Mouse (Mus musculus): ENCODE measurements at regions not wholly inside any gene's neighbourhood (a gene's known extent, or its start where the extent isn't known, plus 50 kb on each side); places are given as distances from the start of the nearest gene placed in this dataset.

DNA sequence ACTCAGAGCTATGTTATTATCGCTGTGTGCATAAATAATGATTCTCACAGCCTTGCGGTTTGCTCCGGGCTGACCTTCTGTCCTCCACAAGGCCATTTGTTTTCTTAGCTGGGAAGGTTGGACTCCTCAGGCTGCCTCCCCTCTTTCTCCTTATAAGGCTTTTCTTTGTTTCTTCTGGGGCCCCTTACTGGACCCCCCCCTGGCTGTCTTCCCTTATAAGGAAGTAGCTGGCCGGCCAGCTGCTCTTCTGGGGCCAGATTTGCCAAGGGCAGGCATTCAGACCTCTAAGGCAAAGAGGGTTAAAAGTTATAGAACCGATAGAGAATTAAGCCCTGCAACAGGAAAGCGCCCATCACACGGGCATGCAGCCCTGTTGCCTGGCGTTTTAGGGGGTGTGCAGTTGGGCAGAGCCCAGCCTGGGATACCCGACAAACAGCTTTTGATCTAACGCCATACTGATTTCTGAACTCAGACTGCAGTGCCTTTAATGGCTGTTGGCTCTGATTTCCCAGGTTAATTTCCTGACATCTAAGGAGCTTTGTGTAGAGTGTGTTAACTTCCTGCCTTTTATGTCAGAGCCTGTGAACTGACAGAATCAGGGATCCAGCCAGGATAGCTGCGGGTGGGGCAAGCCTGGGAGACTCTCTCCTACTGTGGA, 66.1 kb upstream of the Serp2 start:
- DNase-seq (ENCODE audit: extremely low spot score in 1 of 2, low spot score in 1 of 2) = no peak

DNA sequence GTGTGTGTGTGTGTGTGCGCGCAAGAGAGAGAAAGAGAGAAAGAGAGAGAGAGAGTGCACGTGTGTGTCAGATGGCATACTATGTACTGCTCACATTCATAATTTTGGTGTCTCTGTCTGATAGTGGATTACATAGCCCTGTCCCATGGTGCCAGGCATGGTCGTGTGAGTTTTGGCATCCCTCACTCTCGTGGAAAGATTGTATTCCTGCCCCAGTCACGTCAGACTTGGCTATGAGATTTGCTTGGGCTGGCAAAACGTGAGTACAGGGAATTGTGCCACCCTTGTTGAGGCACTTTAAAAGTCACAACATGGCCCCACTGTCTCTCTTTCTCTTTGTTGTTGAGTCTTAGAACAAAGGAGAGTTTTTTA, 62.3 kb upstream of the Serp2 start:
- DNase-seq (ENCODE audit: extremely low spot score in 1 of 2, low spot score in 1 of 2) = no peak

DNA sequence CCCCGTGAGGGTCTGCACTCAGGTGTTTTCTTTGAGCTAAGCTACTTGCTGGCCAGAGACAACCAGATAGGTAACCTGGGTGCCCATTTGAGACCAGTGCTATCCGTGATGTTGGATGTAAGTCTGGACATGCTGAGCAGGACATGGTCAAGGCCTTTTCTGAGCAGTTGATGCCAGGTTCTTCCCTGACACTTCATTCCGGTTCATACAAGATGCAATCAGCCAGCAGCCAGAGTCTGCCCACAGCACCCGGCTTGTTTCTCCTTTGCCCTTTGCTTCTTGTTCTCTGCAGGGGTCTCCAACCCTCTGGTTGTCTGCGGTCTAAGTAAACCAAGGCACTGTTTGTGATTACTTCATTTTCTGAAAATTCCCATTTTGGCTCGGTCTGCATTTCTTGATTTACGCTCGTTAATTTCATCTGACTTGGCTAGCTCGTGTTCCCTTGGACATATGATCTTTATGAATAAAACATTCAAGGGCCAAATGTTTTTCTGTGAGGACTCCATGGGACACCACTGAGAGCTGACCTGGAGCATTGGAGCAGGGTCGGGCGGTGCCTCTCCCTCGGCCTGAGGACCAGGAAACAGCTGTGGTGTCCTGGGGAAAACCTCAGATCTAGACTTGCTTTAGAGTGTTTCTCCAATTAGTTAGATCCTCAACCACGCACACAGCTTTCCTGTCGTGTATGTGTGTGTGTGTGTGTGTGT, 61.8 kb upstream of the Serp2 start:
- DNase-seq (ENCODE audit: extremely low spot score in 1 of 2, low spot score in 1 of 2) = no peak

DNA sequence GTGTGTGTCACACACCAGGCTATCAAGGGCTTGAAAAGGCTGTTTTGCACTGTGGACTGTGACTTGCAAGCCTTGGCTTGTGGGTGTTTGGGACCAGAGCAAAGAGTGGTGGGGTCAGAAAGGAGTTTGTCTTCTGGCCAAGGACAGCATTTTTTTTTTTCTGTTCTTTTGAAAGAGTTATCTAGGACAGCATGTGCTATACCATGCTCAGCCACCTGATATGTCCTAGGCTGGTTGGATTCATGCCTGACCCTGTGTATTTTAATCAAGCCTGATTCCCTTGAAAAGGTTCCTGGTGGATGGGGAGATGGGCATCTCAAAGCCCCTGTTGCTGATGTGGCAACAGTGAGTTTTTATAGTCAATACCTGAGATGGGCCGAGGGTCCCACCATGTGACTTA, 61.2 kb upstream of the Serp2 start:
- DNase-seq (ENCODE audit: extremely low spot score in 1 of 2, low spot score in 1 of 2) = no peak

DNA sequence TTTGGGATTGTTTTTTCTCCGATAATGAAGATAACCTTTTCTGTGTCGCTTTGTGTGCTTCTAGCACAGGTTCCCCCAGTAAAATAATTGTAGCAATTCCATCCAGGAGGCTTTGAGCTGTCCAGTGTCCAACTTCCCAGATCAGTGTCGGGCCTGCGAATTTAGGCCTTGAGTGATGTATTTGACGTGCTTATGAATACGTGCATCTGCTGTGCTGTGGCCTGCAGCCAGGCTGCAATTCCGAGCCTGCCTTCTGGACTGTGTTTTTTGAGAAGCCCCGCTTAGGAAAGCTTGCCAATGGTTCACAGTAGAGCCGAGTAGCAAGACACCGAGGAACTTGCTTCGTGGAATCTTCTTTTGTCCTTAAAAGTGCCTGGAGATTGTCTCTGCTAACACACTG, 60.8 kb upstream of the Serp2 start:
- no peak for DNase-seq (ENCODE audit: extremely low spot score in 1 of 2, low spot score in 1 of 2)

DNA sequence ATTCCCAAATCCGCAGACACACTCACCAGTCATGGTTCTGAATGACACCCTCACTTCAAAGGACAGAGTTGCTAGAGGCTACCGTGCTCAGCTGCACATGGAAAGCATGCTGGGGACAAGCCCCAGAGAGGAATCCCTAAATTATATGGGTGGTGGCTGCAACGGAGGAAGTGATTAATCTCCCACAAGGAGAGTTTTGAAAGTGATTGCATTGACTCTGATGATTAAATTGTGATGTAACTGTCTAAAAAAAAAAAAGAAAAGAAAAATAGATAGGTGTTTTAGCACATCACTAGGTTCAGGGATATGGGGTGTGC, 59.6 kb upstream of the Serp2 start:
- DNase-seq (ENCODE audit: extremely low spot score in 1 of 2, low spot score in 1 of 2) = no peak

DNA sequence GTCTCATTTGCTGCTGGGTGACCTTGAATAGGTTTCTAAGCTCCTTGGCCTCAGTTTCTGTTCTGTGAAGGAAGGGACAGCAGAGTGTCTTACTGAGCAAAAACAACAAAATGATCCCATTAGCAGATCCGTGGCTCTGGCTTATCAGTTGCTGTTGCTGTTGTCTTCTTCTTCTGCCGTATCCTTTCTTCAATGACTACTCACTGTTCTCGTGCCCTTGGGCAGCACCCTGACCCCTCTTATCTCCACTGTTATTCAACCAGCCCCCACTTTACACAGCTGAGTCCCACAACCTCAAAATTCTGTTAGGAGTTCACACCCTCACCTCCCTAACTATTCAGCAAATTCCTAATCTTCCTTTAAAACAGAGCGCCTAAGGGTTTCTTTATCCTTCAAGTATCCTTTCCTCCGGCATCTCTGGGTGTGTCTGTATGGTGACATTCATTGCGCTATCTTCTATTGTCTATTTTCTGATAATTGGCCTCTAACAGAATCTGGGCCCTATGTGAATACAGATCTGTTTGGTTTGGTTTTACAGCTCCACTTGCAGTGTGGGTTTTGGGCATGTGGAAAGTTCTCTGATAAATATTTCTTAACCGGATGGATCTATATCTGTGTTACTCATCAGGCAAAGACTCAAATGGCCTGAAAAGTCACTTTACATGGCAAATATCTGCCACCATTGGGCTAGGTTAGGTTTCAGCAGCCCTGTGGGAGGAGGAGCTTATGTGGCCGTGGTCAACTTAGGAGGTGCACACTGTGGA, 59.1 kb upstream of the Serp2 start:
- no peak for DNase-seq (ENCODE audit: extremely low spot score in 1 of 2, low spot score in 1 of 2)

DNA sequence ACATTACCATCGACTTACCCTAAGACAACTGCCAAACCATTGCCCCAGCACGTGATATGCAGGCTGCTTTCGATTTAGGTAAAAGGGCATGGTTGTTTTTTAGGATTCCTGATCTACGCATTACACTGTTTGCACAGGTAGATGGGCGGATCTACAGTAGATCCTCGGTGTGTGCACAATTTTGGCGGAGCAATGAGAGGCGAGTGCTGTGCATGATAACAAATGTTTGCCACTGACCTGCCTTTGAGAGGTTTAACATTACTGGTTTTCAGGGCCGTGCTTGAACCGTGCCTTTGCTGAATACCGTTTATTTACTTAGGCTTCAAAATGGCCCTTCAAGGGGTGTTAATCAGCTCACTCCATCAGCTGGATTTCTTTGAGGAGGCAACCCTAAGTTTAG, 58.5 kb upstream of the Serp2 start:
- DNase-seq (ENCODE audit: extremely low spot score in 1 of 2, low spot score in 1 of 2) = no peak

DNA sequence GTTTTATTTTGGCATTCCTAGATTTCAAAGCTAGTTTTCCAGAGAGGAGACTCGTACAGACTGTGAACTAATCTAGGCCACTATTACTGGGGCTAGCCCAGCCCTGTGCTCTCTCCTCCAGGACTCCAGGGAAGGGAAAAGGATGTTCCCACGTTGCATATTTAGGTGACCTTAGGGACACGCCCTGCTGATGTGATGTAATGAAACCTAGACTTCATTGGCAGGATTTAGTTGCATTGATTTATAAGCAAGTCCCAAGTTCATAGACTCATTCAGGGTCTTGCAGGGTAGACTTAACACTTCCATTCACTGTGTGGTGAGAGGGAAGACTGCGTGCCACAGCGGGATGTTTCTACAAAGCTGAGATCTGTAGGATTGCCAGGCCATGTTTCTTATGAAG, 58.0 kb upstream of the Serp2 start:
- no peak for DNase-seq (ENCODE audit: extremely low spot score in 1 of 2, low spot score in 1 of 2)

DNA sequence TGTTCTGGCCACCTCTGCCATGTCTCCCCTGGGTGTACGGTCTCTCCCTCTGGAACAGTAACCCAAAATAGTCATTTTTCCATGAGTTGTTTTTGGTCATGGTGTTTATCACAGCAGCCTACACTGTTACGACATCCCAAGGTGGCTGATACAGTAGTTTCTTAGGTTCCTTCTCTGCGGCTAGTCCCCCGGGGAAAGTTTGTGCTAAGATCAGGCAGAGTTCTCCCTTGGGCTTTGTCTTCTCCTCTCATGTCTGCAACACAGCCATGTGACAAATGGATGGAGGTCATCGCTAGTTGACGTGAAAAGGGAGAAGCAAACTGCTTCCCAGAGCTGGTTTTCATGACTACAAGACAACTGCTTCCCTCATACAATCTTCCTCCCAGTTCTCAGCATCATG, 56.9 kb upstream of the Serp2 start:
- DNase-seq (ENCODE audit: extremely low spot score in 1 of 2, low spot score in 1 of 2) = no peak

DNA sequence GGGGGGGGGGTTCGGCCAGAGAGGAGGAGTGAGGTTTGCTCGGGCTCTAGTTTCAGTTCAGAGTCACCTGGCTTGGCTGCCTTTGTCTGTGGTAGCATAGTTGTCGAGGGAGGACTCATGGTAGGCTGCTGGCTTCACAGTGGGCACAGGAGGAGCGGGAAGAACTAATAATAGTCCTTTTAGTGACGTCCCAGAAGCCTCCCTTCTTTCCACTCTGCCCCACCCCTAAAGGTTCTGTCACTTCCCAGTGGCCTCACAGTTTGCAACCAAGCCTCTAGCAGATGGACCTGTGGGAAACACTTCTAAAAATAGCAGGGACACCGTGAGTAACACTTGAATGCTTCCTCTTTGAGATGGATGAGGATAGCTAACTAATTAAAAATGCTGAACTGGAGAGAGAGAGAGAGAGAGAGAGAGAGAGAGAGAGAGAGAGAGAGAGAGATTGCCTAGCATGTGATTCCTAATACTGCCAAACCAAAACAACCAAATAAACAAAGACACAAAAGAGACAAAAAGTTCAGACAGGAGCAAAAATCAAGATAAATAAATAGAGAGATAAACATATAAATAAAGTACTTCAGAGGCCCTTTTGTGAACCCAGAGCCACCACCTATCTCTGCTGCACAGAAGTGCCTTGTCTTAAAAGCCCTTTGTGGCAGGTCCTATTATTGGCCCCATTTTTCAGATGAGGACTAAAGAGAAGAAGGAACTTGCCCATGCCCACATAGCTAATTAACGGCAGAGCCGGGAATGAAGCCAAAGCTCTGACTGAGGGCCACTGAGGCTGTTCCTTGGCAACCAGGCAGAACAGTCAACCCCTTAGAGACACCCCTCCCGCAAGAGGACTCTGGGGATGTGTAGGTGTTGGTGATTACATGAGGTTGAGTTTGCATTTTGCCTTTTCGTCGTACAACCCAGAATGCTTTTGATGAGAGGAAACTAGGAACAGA, 54.0 kb upstream of the Serp2 start:
- peak in 1 of 2 experiments; percentile 49 for DNase-seq (ENCODE audit: extremely low spot score in 1 of 2, low spot score in 1 of 2)
